Mouse (Mus musculus) spleen, adult 2 months (tissue): ENCODE results near the gene Gclc. TPM values are rescaled to one million over a fixed set of nuclear protein-coding genes. Genes with fewer than 3 reads are reported as not detected.

ENCODE experiments used
- DNase-seq, 2 experiments: peaks; one replicate each; pipeline versions ENCODE4 v3.0.0 to v3.0.0-alpha.2; 2012 to 2021; ENCODE audit warnings: low spot score in 2 of 2, low read depth in 1 of 2
- H3K27ac ChIP-seq: fragments of 200-500 bp; 2 replicates; pipeline ENCODE4 v1.5.1; 2012; ENCODE audit warnings: low read length, inconsistent platforms; ENCODE audit not compliant: insufficient read depth
- H3K27me3 ChIP-seq: fragments of 200-500 bp; 2 replicates; pipeline ENCODE4 v1.6.1; 2012; ENCODE audit warnings: mild to moderate bottlenecking, moderate library complexity, low read length, inconsistent platforms; ENCODE audit not compliant: control insufficient read depth, insufficient read depth
- H3K36me3 ChIP-seq: fragments of 200-500 bp; 2 replicates; pipeline ENCODE4 v1.6.1; 2012; ENCODE audit warnings: mild to moderate bottlenecking, low read length, inconsistent platforms; ENCODE audit not compliant: control insufficient read depth, insufficient read depth
- H3K4me1 ChIP-seq: fragments of 200-500 bp; 2 replicates; pipeline ENCODE4 v1.6.1; 2011; ENCODE audit warnings: inconsistent platforms; ENCODE audit not compliant: control insufficient read depth, insufficient read depth, insufficient read length
- H3K4me3 ChIP-seq: fragments of 200-500 bp; 2 replicates; pipeline ENCODE4 v1.5.1; 2011; ENCODE audit warnings: mild to moderate bottlenecking, inconsistent platforms; ENCODE audit not compliant: insufficient read depth, insufficient read length; ENCODE audit errors: extremely low read depth
- CTCF ChIP-seq: fragments of 200-500 bp; IDR thresholded peaks from 2 replicates; pipeline ENCODE4 v1.5.1; 2011; ENCODE audit warnings: mild to moderate bottlenecking, inconsistent platforms; ENCODE audit not compliant: insufficient read depth, insufficient read length, insufficient replicate concordance; ENCODE audit errors: extremely low read depth
- POLR2A ChIP-seq: fragments of 200-500 bp; IDR thresholded peaks from 2 replicates; pipeline ENCODE4 v1.6.1; 2011; ENCODE audit warnings: low read depth, low read length, inconsistent platforms
- WGBS: fragments of 180-500 bp; shearing (Covaris S2); methylation state at CpG from one replicate; pipeline ENCODE4 v1.1.7; 2018; 5-methylcytosine and 5-hydroxymethylcytosine counted together
- polyA plus RNA-seq: library from polyadenylated mRNA; depleted of rRNA; stranded (reverse); fragments of >200 nt; gene quantifications from 2 replicates; pipeline ENCODE4 v1.2.3, GENCODE M21; 2012

Gene Gclc
- polyA plus RNA-seq, 1 experiment, result 14.1 TPM

DNA sequence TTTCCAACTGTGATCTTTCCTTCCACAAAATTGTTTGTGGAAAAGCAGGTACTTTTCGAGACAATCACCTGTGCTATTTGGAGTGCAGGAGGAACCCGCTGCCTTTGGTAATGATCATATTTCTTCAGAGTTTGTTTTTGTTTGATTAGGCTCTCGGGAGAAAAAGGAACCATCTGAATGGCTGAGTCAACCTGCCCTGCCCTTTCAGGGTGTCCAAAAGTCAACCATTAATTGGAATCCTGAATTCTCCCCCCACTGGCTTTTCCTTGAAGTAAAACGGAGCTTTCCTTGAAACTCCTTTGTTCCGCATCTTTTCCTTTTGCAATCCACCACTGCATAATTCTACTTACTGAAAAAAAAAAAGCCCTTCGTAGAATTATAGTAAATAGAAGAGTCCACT lies 30.1 kb upstream of the Gclc start:
- Histone ChIP-seq H3K4me3 (no peak overlapping the region), H3K27ac (no peak overlapping the region), H3K4me1 (no peaks in the 10 kb centered on the region), H3K36me3 (no peaks in the 10 kb centered on the region), H3K27me3 (no peaks in the 10 kb centered on the region)
- WGBS, result 83% methylated on average over 6 of the region's 6 CpGs
- TF ChIP-seq CTCF, result no peak
- TF ChIP-seq POLR2A, result no peak
- DNase-seq, result no peak

DNA sequence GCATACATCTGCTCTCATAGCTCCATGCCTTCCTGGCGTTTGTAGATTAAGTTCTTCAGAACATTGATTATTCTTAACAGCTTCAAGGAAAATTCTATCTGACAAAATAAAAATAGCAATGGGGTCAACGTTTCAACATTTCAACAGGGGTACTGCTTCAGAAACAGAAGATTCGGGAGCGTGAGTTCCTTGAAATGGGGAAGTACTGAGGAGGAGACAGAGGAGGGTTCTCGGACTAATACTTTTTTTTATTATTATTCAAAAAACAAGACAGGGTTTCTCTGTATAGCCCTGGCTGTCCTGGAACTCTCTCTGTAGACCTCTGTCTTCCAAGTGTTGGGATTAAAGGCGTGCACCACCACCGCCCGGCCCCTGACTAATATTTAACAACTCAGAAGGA lies 28.9 kb upstream of the Gclc start:
- H3K4me3 ChIP-seq, result no peak overlapping the region
- 27% methylated on average over 8 of the region's 8 CpGs for WGBS
- no peak overlapping the region for H3K27ac ChIP-seq
- H3K27me3 ChIP-seq, result no peaks in the 10 kb centered on the region
- H3K36me3 ChIP-seq, result no peaks in the 10 kb centered on the region
- no peaks in the 10 kb centered on the region for H3K4me1 ChIP-seq
- TF ChIP-seq CTCF (no peak), POLR2A (no peak)
- DNase-seq, result no peak

DNA sequence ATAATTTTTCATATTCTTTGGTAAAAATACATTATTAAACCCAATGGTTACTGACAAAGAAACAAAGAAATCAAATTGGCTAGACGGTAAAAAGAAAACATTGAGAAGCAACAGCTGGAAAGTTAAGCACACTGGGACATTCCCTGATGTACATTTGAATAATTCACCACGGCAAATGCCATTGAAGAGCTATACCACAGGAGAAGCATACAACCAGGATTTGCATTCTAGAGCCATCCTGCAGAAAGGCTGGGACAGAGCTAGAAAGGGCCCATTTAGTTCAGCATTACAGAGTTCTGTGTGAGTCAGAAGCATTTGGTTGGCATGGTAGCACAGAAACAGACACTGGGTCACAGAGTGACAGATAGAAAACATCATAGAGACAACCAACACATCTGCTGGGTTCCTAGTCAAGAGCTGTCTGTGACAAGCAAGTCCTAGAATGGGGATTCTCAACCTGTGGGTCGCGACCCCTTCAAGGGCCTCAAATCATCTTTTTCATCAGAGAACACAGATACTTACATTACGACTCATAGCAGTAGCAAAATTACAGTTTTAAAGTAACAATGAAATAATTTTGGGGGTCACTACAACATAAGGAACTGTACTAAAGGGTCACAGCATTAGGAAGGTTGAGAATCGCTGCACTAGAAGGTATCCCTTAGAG lies 28.2 kb upstream of the Gclc start:
- H3K36me3 ChIP-seq, result no peaks in the 10 kb centered on the region
- H3K4me1 ChIP-seq, result no peaks in the 10 kb centered on the region
- H3K27ac ChIP-seq, result no peak overlapping the region
- H3K27me3 ChIP-seq, result no peaks in the 10 kb centered on the region
- no peak overlapping the region for H3K4me3 ChIP-seq
- TF ChIP-seq POLR2A (no peak), CTCF (no peak)
- WGBS, result 85% methylated on average over 6 of the region's 6 CpGs
- no peak for DNase-seq

DNA sequence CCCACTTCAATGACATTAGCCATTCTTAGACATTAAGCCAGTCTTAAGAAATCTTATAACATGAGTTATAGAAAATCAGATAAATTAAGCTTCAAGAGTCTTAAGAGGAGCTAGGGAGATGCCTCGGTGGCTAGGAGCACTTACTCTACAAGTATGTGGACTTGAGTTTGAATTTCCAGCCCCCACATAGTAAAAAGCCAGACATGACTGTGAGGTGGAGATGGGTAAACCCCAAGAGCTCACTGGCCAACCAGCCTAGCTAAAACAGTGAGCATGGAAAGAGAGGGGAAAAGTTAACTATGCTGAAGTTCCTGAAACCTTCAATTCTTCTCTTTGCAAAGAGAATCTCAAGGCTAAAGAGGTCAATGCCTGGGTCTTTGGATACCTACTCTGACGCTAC lies 27.3 kb upstream of the Gclc start:
- Histone ChIP-seq H3K4me3 (no peak overlapping the region), H3K4me1 (no peaks in the 10 kb centered on the region), H3K27me3 (no peaks in the 10 kb centered on the region), H3K36me3 (no peaks in the 10 kb centered on the region), H3K27ac (no peak overlapping the region)
- WGBS, result 88% methylated on average over 2 of the region's 2 CpGs
- TF ChIP-seq POLR2A, result no peak
- no peak for TF ChIP-seq CTCF
- no peak for DNase-seq

DNA sequence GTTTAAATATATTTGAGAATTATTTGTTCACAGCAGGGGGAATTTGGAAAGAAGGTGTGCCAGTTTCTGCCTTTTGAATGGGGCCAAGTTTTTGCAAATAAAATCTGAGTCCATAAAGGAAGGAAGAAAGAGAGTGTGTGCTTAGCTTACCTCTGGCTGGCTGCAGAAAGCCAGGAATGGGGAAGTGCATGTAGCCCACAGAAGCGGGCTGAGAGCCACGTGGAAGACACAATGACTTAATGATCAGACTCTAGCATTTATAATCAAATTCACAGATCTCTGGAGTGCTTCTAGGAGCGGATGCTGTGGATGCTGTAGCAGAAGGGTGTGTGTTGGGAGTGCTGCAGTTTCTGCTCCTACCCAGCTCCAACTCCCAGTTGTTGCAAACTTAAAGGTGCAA lies 22.3 kb upstream of the Gclc start:
- 20% methylated on average over 3 of the region's 3 CpGs for WGBS
- Histone ChIP-seq H3K27me3 (no peaks in the 10 kb centered on the region), H3K36me3 (no peaks in the 10 kb centered on the region), H3K4me1 (no peaks in the 10 kb centered on the region), H3K4me3 (no peak overlapping the region), H3K27ac (no peak overlapping the region)
- no peak for DNase-seq
- TF ChIP-seq POLR2A (no peak), CTCF (no peak)

DNA sequence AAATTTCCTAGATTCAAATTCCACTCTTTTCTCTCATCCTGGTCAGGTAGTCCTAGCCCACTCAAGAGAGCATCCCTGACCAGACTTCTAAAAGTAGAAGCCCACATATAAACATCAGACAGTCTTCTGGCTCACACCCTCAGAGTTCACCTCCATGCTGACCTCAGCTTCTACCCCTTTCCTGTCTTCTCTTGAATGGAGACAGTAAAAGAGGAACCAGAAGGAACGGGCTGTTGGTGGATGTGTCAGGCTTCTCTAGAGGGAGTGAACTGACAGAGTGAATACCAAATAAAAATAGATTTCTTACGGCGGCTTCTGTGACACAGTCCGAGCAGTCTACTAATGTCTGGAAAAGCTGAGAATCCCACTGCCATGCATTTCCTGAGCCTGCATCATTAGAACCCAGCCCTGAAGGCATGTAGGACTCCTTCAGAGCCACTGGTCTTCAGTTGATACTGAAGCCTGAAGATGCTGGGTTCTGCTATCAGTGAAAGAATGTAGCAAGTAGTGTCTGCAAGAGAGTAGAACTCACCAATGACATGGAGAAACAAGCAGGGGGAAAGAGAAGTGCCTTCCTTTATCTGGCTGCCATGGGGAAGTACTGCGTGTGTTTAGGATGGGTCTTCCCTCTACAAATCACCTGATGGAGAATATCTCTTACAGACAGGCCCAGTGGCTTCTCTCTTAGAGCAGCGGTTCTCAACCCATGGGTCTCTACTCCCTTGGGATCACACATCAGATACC lies 16.9 kb upstream of the Gclc start:
- no peaks in the 10 kb centered on the region for H3K27me3 ChIP-seq
- H3K36me3 ChIP-seq, result no peaks in the 10 kb centered on the region
- no peak for DNase-seq
- no peak overlapping the region for H3K4me3 ChIP-seq
- 20% methylated on average over 6 of the region's 6 CpGs for WGBS
- no peaks in the 10 kb centered on the region for H3K4me1 ChIP-seq
- no peak for TF ChIP-seq POLR2A
- no peak for TF ChIP-seq CTCF
- H3K27ac ChIP-seq, result no peak overlapping the region

DNA sequence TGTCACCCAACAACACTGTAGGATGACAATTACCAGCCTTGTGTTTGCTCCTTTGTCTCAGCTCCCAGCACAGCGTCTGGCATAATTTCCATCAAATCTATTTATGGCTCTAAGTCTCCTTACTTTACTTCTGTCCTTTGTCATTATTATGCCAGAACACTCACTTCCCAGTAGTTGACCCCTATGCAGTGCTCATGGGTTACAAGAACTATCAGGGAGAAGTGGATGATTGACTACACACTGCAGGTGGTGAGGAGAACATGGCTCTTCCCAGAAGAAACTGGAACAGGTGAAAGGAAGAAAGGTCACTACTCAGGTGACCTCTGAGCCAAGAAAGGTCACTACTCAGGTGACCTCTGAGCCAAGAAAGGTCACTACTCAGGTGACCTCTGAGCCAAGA lies 12.9 kb upstream of the Gclc start:
- WGBS, result 79% methylated on average over 1 of the region's 1 CpGs
- TF ChIP-seq CTCF, result no peak
- TF ChIP-seq POLR2A, result no peak
- no peak for DNase-seq
- Histone ChIP-seq H3K27ac (no peak overlapping the region), H3K27me3 (no peaks in the 10 kb centered on the region), H3K4me3 (no peak overlapping the region), H3K36me3 (no peaks in the 10 kb centered on the region), H3K4me1 (no peaks in the 10 kb centered on the region)
